Mouse (Mus musculus): ENCODE results near the gene Unkl. TPM values are rescaled to one million over a fixed set of nuclear protein-coding genes. Genes with fewer than 3 reads are reported as not detected.

Gene Unkl
- polyA plus RNA-seq, 2 experiments = 6.3 to 18.0 TPM

DNA sequence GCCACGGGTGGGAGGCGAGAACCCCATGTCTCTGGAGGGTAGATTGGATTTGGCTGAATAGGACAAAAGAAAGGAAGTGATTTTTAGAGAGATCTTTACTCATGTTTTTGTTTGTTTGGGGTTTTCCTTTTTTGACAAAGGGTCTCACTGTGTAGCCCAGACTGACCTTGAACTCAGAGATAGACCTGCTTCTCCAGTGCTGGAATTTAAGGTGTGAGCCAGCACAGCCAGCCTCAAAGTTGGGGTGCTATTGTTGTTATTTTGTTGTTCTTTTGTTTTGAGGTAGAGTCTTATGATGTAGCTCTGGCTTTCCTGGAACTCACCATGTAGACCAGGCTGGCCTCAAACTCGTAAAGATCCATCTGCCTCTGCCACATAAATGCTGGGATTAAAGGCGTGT, 14.2 kb downstream of the Unkl start:
- H3K4me1 ChIP-seq (ENCODE audit: control insufficient read depth, insufficient read depth, low read length) = no peaks in the 10 kb centered on the region
- no peak overlapping the region for H3K27ac ChIP-seq (replicated peaks; ENCODE audit: low read depth, low read length)
- WGBS = 92% methylated on average over 4 of the region's 4 CpGs
- H3K36me3 ChIP-seq (ENCODE audit: control insufficient read depth, insufficient read depth, low read length) = peaks cover 81% of the 10 kb centered on the region
- DNase-seq (ENCODE audit: low spot score) (no peak), ATAC-seq (ENCODE audit: low FRiP score, low read depth) (no peak)
- H3K9me3 ChIP-seq (ENCODE audit: control insufficient read depth, low read length) = no peaks in the 10 kb centered on the region
- TF ChIP-seq POLR2A (IDR thresholded peaks at IDR 0.05; ENCODE audit: borderline replicate concordance, extremely low read depth, insufficient read depth, insufficient read length) = no peak
- H3K27me3 ChIP-seq (ENCODE audit: control insufficient read depth, insufficient read depth, low read length) = no peaks in the 10 kb centered on the region
- H3K4me2 ChIP-seq (replicated peaks; ENCODE audit: low read depth, low read length, severe bottlenecking) = no peak overlapping the region
- no peak overlapping the region for H3K9ac ChIP-seq (ENCODE audit: low read depth, low read length, severe bottlenecking)
- no peak overlapping the region for H3K4me3 ChIP-seq (replicated peaks; ENCODE audit: low read length)

DNA sequence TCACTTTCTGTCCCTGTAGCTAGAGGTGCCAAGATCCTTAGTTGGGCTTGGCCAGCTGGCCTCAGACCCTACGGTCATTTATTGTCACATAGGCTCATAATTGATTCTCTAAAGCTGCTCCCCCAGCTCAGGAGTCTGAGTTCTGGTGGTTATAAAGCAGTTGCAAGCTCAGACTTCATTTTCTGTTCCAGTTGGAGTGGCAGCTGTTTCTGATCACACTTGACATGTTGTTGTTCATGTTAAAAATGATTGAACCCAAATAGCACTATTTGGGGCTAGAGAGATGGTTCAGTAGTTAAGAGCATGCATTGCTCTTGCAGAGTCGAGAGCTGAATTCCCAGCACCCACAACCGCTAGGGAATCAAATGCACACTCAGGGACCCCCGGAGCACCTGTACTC, 21.8 kb downstream of the Unkl start:
- Histone ChIP-seq H3K36me3 (ENCODE audit: control insufficient read depth, insufficient read depth, low read length) (peaks cover 89% of the 10 kb centered on the region), H3K9me3 (ENCODE audit: control insufficient read depth, low read length) (no peaks in the 10 kb centered on the region), H3K9ac (ENCODE audit: low read depth, low read length, severe bottlenecking) (no peak overlapping the region), H3K27ac (replicated peaks; ENCODE audit: low read depth, low read length) (no peak overlapping the region), H3K27me3 (ENCODE audit: control insufficient read depth, insufficient read depth, low read length) (no peaks in the 10 kb centered on the region), H3K4me1 (ENCODE audit: control insufficient read depth, insufficient read depth, low read length) (no peaks in the 10 kb centered on the region), H3K4me2 (replicated peaks; ENCODE audit: low read depth, low read length, severe bottlenecking) (no peak overlapping the region), H3K4me3 (replicated peaks; ENCODE audit: low read length) (no peak overlapping the region)
- no peak for DNase-seq (ENCODE audit: low spot score)
- WGBS = 87% methylated on average over 4 of the region's 4 CpGs
- ATAC-seq (ENCODE audit: low FRiP score, low read depth) = no peak
- TF ChIP-seq POLR2A (IDR thresholded peaks at IDR 0.05; ENCODE audit: borderline replicate concordance, extremely low read depth, insufficient read depth, insufficient read length) = no peak

DNA sequence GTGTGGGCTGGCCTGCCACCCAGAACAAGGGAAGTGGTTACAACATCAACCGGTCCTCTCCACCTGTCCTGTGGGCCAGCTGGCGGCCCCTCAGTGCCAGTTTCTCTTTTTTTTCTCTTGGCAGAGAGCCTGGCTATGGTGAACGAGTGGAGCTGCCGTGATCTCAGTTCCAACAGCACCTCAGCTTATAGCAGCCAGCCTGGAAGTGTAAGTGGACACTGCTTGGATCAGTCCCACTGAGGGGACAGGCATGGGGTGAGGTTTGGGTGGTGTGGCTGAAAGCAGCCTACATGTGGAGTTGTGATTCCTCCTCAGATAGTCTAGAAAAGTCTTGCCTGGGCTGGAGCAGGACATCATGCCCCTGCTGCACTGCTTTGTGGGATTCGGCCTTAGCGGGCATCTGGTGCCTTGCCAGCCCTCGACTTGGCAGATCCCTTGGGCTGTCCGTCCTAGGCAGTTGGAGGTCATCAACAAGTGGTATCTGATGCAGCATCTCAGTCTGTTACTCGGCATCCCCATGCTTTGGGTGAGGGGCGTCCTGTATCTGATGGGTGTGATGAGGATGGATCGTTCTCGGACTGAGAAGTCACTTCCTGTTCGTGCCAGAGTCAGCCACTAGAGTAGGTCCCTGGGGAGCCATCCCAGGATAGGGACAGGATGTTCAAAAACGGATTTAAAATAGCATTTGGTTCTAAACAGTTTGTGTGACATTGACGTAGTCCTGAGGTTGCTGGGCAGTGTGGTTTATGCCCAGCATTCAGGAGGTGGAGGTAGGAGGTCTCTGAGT, 22.7 kb downstream of the Unkl start:
- ATAC-seq (ENCODE audit: low FRiP score, low read depth) (no peak), DNase-seq (ENCODE audit: low spot score) (no peak)
- TF ChIP-seq POLR2A (IDR thresholded peaks at IDR 0.05; ENCODE audit: borderline replicate concordance, extremely low read depth, insufficient read depth, insufficient read length) = no peak
- Histone ChIP-seq H3K36me3 (ENCODE audit: control insufficient read depth, insufficient read depth, low read length) (peaks cover 86% of the 10 kb centered on the region), H3K9ac (ENCODE audit: low read depth, low read length, severe bottlenecking) (no peak overlapping the region), H3K9me3 (ENCODE audit: control insufficient read depth, low read length) (no peaks in the 10 kb centered on the region), H3K27me3 (ENCODE audit: control insufficient read depth, insufficient read depth, low read length) (no peaks in the 10 kb centered on the region), H3K4me1 (ENCODE audit: control insufficient read depth, insufficient read depth, low read length) (no peaks in the 10 kb centered on the region), H3K4me2 (replicated peaks; ENCODE audit: low read depth, low read length, severe bottlenecking) (no peak overlapping the region), H3K27ac (replicated peaks; ENCODE audit: low read depth, low read length) (no peak overlapping the region), H3K4me3 (replicated peaks; ENCODE audit: low read length) (no peak overlapping the region)
- 84% methylated on average over 15 of the region's 15 CpGs for WGBS

DNA sequence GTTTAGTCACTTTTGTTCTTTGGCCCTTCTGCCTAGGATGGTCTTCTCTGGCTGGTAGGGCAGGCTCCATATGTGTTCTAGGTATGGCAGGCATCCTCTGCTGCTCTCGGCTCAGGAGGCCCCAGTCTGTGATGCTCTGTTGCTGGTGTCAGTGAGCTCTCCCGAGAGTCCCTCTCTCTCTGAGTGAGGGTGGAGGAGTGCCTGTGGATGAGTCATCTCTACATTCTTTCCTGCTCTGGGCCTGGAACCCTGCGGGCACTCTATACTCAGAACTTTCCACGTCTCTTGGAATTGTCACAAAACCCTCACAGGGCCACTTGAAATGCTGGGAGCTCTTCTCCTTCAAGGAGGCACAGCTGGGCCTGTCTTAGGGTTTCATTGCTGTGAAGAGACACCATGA, 23.5 kb downstream of the Unkl start:
- H3K27me3 ChIP-seq (ENCODE audit: control insufficient read depth, insufficient read depth, low read length) = no peaks in the 10 kb centered on the region
- no peak overlapping the region for H3K27ac ChIP-seq (replicated peaks; ENCODE audit: low read depth, low read length)
- WGBS = 82% methylated on average over 4 of the region's 4 CpGs
- H3K4me1 ChIP-seq (ENCODE audit: control insufficient read depth, insufficient read depth, low read length) = no peaks in the 10 kb centered on the region
- ATAC-seq (ENCODE audit: low FRiP score, low read depth) (no peak), DNase-seq (ENCODE audit: low spot score) (no peak)
- peaks cover 90% of the 10 kb centered on the region for H3K36me3 ChIP-seq (ENCODE audit: control insufficient read depth, insufficient read depth, low read length)
- no peak overlapping the region for H3K9ac ChIP-seq (ENCODE audit: low read depth, low read length, severe bottlenecking)
- no peak overlapping the region for H3K4me3 ChIP-seq (replicated peaks; ENCODE audit: low read length)
- H3K9me3 ChIP-seq (ENCODE audit: control insufficient read depth, low read length) = no peaks in the 10 kb centered on the region
- TF ChIP-seq POLR2A (IDR thresholded peaks at IDR 0.05; ENCODE audit: borderline replicate concordance, extremely low read depth, insufficient read depth, insufficient read length) = no peak
- H3K4me2 ChIP-seq (replicated peaks; ENCODE audit: low read depth, low read length, severe bottlenecking) = no peak overlapping the region

DNA sequence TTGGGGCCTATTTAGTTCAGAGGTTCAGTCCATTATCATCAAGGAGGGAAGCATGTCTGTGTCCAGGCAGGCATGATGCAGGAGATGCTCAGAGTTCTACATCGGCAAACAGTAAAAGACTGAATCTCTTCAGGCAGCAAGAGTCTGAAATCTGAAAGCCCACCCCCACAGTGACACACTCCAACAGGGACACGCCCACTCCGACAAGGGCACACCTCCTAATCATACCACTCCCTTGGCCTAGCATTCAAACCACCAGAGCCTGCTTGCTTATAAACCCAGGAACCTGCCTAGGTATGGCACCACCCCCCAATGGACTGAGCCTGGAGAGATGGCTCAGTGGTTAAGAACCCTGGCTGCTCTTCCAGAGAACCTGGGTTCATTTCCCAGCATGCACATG, 27.2 kb downstream of the Unkl start:
- DNase-seq (ENCODE audit: low spot score) (no peak), ATAC-seq (ENCODE audit: low FRiP score, low read depth) (no peak)
- WGBS = 95% methylated on average over 3 of the region's 3 CpGs
- no peak overlapping the region for H3K9ac ChIP-seq (ENCODE audit: low read depth, low read length, severe bottlenecking)
- H3K36me3 ChIP-seq (ENCODE audit: control insufficient read depth, insufficient read depth, low read length) = peaks cover 81% of the 10 kb centered on the region
- H3K27ac ChIP-seq (replicated peaks; ENCODE audit: low read depth, low read length) = no peak overlapping the region
- H3K9me3 ChIP-seq (ENCODE audit: control insufficient read depth, low read length) = no peaks in the 10 kb centered on the region
- H3K4me3 ChIP-seq (replicated peaks; ENCODE audit: low read length) = no peak overlapping the region
- no peak for TF ChIP-seq POLR2A (IDR thresholded peaks at IDR 0.05; ENCODE audit: borderline replicate concordance, extremely low read depth, insufficient read depth, insufficient read length)
- H3K4me2 ChIP-seq (replicated peaks; ENCODE audit: low read depth, low read length, severe bottlenecking) = no peak overlapping the region
- H3K27me3 ChIP-seq (ENCODE audit: control insufficient read depth, insufficient read depth, low read length) = no peaks in the 10 kb centered on the region
- no peaks in the 10 kb centered on the region for H3K4me1 ChIP-seq (ENCODE audit: control insufficient read depth, insufficient read depth, low read length)
